Mouse (Mus musculus) frontal cortex, postnatal 36 days (tissue): ENCODE results near the gene Adarb2.
"Not testable (repeated sequence)": the region's sequence is repeated elsewhere in the genome, so short reads cannot be mapped to it uniquely, and the experiment has no call there.

Experiments
- DNase-seq, 2 experiments: peaks; one replicate each; pipeline ENCODE4 v3.0.0; 2022; ENCODE audit warnings: low spot score in 2 of 2

Adarb2 gene

DNA sequence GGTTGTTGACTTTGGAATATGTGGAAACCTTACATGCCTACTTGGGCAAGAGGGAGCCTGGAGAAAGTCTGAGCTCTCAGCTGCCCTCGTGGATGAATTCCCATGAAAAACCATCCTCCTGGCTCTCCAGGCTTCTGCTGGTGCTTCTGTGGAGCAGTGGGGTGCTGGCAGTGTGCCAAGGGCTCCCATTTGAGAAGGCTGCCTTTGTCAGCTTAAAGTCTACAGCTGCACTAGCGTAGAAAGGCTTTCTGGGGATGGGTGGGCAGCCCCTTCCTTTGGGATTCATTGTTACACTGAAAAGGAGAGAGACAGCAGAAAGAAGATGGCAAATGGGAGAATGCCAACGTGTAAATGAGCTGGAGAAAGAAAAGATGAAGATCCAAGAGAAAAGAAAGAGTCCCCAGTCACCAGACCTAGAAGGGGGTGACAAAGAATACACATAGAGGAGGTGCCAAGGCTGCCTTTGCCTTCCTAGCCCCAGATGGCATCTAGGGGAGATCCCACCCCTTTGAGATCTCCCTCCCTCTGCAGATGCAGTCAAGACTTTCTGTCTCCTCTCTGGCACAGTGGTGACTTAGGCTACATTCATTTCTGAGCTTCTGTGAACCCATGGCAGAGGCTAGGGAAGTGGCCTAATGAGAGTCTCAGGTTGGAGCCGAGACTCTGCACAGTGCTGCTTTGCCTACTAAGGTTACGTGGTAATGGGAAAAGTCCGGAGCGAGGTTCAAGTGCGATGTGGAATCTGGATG lies 381.8 kb downstream of the Adarb2 start:
- DNase-seq = no peak

DNA sequence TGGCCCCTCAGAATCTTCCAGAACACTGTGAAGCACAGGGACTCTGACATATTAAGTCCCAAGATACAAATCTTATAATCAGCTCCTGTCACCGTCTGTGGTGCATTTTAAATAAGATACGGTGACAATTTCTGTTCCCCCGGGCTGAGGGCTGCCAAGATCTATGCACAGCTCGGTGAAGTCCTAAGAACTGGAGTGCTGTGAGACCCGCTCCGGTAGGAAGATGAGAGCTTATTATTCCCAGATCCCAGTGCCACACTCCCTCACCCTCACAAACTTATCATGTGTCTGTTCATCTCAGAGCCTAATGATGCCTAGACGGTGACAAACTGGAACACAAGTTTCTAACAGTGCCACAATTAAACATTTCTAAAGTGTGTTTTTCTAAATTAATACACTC lies 384.8 kb downstream of the Adarb2 start:
- no peak for DNase-seq

DNA sequence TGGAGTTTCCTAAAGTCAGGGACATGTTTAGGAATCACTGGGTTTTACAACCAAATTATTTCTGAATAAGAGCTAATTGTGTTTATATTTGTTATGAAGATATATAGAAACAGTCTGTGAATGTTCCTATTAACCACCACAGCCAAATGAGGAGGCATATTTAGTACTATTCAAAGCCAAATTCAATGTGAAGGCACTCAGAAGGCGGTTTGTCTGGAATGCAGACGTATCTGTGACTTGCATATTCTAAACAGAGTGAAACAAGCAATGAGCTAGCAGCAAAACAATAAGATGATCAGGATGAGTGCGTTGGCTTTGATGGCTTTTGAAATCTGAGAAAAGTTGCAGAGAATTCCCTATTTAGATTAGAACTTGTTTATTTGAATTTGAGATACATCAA lies 387.8 kb downstream of the Adarb2 start:
- no peak for DNase-seq

DNA sequence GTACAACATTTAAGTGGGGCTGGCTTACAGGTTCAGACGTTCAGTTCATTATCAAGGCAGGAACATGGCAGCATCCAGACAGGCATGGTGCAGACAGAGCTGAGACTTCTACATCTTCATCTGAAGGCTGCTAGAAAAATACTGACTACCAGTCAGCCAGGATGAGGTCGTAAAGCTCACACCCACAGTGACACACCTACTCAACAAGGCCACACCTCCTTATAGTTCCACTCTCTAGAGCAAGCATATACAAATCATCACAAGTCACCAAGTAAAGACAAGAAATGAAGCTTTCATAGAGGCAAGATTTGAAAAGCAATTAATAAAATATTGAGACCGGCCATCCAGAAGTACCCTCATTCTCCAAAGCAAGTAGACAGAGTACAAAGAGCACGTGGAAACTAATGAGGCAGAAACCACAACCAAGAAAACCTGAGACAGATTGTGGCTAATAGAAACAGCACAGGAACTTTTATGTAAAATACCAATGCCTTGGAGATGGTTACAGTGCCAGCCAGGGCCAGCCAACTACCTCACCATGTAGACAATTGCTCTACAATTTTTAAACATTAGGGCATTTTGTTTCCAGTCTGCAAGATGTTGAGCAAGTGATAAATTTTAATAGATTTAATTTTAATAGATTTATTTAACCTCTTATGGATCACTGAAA lies 394.4 kb downstream of the Adarb2 start:
- no peak for DNase-seq

DNA sequence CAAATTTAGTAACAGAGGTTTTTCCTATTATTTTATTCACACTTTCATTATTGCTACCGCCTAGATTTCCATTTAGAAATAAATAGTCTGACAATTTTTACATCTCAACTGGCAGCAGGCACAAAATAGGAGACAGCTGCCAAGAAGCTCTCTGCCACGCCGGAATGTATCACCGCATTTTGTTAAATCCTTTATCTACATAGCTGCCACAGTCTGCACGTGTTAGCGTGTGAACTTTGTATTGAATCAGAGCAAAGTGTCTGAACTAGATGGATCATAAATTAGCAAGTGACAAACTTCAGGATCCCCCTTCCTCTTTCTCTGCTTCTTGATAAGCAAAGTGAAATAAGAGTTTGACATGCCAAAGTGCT lies 395.0 kb downstream of the Adarb2 start:
- DNase-seq = peak in 1 of 2 experiments; percentile 7

GRCm38 (mm10) chr13:8605645-8606044 lies 403.0 kb downstream of the Adarb2 start:
- DNase-seq = no peak

DNA sequence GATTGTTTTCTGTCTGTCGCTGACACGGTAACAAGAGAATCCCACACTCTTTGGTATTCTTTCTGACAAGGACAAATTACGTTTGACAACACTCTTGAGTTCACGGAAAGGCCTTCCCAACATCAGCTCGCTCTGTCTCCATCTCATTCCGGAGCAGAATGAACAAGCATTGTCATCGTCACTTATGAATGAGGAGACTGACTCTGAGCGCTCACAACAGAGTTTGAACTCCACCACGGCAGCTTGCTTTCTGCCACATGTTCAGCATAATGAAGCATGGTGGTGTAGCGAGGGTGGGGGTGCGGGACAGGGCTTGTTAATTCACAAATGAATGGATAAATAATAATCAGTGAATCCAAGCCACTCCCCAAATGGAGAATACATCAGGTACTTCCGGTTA lies 405.4 kb downstream of the Adarb2 start:
- DNase-seq = no peak

GRCm38 (mm10) chr13:8608918-8609317 lies 406.3 kb downstream of the Adarb2 start:
- DNase-seq = not testable (repeated sequence)

GRCm38 (mm10) chr13:8610956-8611355 lies 408.3 kb downstream of the Adarb2 start:
- DNase-seq = no peak

DNA sequence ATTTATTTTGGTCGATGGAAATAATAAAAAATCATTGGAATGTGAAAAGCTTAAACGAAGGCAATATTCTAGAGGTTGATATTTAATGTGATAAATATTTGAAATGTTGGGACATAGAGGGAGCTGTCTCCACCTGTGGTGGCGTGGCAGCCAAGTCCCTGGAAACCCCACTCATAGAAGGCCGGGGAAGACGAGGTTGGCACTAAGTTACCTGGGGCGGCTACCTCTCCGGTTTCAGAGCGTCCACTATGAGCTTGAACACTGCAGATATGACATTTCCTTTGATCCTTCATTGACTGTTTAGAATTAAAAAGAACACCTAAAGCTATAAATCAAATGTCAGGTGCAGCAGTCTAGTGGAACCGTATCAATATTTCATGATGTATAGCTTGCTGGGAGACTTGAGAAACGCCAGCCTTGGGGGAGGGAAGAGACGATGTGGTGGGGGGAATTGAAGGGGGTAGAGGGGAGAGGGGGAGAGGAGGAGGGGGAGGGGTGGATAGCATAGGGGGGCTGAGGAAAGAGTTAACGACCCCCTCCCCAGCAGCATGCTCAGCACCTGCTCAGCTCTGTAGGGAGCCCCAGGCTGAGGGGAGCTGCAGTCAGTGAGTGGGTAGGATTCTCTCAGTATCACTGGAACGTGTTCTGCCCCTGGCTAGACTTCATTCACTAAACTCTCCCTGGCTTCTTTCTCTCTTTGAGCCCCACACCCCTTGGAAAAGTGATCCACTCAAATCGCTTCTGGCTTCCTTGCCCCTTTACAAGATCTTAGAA lies 410.1 kb downstream of the Adarb2 start:
- no peak for DNase-seq

GRCm38 (mm10) chr13:8616685-8617084 lies 414.0 kb downstream of the Adarb2 start:
- no peak for DNase-seq

GRCm38 (mm10) chr13:8622263-8622662 lies 419.6 kb downstream of the Adarb2 start:
- DNase-seq = no peak

- DNase-seq = no peak
Measured at GRCm38 (mm10) chr13:8629565-8629964, 426.9 kb downstream of the Adarb2 start.

DNA sequence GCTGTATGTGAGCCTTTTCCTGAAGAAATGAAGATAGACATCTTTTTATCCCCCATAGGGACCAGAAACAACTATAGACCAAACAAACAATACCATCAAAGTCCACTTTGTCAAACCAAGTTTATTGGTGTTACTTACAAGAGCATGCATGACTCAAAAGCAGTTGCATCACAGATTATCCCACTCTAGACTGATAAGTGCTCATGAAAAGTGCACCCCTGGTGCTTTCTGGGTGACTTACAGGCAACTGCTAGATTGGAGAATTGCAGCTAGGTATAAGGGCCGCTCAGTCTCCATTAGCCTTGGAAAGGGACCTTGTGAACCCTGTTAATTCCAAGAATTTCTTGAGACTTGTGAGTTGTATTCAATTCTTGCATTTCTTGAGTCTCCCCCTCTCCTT lies 429.0 kb downstream of the Adarb2 start:
- no peak for DNase-seq

DNA sequence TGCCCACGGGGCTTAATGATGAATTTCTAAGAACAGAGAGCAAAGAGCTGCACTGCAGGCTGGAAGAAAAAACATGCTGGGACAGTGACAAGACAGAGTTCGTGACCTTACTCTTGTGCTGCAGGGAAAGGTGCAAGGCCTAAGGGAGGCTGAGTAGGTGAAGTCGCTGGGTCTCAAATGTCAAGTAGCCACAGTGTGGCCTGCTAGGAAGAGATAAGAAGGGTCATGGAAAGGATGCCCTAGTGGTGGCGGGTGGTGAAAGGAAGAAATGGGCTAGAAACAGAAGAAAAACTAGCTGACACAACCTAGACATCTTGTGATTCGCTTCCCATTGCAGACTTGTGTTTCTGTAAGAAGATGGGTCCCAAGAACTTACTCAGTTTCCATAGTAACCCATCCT lies 429.4 kb downstream of the Adarb2 start:
- DNase-seq = no peak

GRCm38 (mm10) chr13:8633385-8634337 lies 431.0 kb downstream of the Adarb2 start:
- no peak for DNase-seq

GRCm38 (mm10) chr13:8642084-8642483 lies 439.4 kb downstream of the Adarb2 start:
- no peak for DNase-seq

DNA sequence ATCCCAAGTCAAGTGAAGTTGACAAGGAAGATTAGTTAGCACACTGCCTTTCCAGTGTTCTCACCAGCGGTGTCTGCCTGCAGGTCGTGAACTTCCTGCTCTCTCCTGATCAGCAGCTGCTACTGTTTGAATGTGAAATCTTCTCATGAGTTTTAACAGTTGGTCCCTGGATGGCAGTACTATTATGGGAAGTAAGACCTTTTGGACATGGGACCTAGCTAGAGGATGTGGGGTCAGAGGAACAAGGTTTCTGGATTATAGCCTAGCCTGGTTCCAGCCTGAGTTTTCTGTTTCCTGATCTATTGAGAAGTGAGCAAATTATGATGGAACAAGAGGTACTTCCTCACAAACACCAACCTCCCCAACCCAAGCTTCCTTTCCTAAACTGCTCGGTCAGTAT lies 441.3 kb downstream of the Adarb2 start:
- DNase-seq = no peak

DNA sequence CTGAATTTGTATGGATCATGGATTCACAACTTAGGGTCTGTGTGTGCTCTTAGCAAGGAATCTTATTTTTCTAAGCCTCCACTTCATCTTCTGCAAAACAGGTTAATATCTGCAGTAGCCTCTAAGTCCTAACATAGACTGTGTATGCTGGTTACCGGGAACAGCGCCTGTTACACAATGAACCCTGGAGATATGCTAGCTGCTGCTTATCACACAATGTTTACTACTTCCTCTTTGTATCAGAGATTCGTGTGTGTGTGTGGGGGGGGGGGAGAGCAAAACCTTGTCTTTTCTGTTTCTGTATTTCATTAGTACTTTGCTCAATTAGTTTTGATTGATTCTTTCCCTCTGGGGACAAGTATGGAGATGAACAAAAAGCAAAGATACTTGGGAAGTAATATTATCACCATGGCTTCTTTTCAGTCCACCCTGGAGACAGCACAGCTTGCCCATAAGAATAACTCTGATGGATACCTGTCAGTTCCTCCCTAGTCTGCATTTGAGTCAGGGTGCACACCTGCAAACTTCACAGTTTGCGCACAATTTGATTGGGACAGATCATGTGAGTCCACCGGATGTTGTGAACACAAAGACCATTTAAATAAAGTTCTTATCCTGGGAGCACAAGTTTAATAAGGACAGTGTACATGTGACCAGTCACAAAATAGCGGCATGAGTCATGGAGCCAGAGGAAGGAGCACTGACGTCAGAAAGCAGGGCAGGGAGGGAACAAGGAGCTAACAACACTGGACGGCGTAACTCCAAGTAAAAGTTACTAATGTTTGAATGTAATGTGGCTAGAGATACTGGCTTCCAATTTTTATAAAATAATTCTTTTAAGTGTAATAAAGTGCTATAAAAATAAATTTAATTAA lies 442.4 kb downstream of the Adarb2 start:
- no peak for DNase-seq

- no peak for DNase-seq
Measured at GRCm38 (mm10) chr13:8649261-8649660, 446.6 kb downstream of the Adarb2 start.
